Mouse (Mus musculus) liver, embryonic 16.5 days (tissue): ENCODE measurements around the gene Spaca7. TPM values are rescaled to one million over a fixed set of nuclear protein-coding genes. Genes with fewer than 3 reads are reported as not detected.

Experiments
- polyA plus RNA-seq: library from polyadenylated mRNA; unstranded; fragments of >200 nt; fragmentation: Nextera tagmentation; extraction: Ambion mirVana; gene quantifications from 2 replicates; pipeline ENCODE4 v1.2.1, GENCODE M21; 2015

Spaca7 gene
- polyA plus RNA-seq, 1 experiment from 2014 or later = not detected

Other genes with a start within 250 kb of the Spaca7 start
- not detected in 2 replicates for gene Sox1, start 177.7 kb upstream of the Spaca7 start, polyA plus RNA-seq
- 21.0 and 22.5 TPM in 2 replicates for gene Tubgcp3, start 99.2 kb downstream of the Spaca7 start, polyA plus RNA-seq
- gene Atp11a, start 184.0 kb downstream of the Spaca7 start, polyA plus RNA-seq = 0.98 and 1.0 TPM in 2 replicates